Mouse (Mus musculus): ENCODE results near the gene Olfr1019. TPM values are rescaled to one million over a fixed set of nuclear protein-coding genes. Genes with fewer than 3 reads are reported as not detected.

Gene Olfr1019
- 0.06 TPM in 1 of 2 replicates, not detected in the other for polyA plus RNA-seq (2012; rRNA removed)

DNA sequence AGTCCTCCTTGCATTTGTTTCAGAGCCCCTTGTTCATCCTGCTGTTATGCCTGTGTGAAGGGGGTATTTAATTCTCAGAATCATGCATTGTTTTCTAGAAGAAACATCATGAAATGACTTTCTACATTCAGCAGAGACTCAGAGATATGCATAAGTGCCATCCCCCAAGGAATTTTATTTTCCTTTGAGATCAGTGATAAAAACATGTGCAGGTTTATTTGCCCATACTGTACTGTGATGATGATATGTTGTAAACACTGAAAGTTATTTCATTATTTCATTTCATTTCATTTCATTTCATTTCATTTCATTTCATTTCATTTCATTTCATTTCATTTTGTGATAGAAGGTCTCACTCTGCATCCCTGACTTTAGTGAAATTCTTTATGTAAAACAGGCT is at the start of gene Olfr1019:
Gene Olfr1019 (minus strand): TSS at position 101 of the 400 bp plus-strand sequence.
- no peak for DNase-seq (ENCODE audit: extremely low spot score in 1 of 2, low spot score in 1 of 2)

DNA sequence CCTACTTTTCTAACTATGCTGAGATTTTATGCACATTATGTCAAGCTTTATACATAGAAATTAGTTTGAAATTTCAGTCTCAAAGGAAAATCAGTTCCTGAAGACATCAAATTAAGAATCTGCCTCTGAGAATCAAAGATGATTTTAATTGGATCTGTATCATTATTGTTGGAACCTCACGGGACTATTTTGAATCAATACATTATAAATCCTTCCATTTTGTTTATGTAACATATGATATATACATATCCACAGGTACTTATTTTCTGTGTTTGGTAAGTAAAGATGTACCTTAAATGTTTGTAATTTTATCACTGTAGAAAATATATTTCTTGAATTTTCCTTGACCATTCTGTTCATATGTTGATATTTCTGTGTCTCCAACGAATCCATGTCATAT is 40.1 kb upstream of the Olfr1019 start, which contains the start of gene Olfr1023:
Gene Olfr1023 (plus strand): TSS at position 301 of the 400 bp plus-strand sequence.
- DNase-seq (ENCODE audit: extremely low spot score in 1 of 2, low spot score in 1 of 2): no peak

DNA sequence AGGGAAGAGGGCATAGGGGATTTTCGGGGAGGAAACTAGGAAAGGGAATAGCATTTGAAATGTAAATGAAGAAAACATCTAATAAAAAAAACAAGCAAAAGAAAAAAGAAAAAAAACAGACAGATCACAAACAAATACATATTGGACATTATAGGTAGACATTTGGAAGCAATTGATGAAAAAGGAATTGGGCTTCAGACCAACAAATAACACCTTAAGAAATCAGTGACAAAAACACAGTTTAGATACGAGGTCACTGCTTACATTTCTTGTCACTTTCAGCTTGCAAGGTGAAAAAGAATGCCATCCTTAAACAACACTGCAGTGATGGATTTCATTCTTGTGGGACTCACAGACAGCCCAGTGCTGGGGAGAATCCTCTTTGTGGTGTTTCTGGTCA is 23.0 kb upstream of the Olfr1019 start, which contains the start of gene Olfr1022:
Gene Olfr1022 (plus strand): TSS at position 301 of the 400 bp plus-strand sequence.
- no peak for DNase-seq (ENCODE audit: extremely low spot score in 1 of 2, low spot score in 1 of 2)

DNA sequence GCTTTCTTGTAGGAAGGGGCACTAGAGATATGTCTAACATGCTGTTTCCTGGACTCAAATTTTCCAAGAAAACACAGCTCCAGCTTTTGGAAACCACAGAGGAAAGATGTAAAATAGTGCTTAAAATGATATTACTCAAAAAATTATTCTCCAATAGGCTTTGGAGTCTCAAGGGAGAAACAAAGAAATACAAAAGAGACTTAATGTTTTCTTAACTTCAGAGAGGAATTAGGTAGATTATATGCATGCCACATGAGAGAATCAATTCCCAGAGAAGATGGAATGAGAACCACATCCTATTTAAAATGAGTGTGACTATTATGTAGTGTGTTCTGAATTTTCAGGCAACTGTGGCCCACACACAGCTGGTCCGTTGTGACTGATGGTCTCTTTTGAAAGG is 1.4 kb upstream of the Olfr1019 start, which contains the start of gene Olfr1020:
Gene Olfr1020 (plus strand): TSS at position 301 of the 400 bp plus-strand sequence.
- no peak for DNase-seq (ENCODE audit: extremely low spot score in 1 of 2, low spot score in 1 of 2)

DNA sequence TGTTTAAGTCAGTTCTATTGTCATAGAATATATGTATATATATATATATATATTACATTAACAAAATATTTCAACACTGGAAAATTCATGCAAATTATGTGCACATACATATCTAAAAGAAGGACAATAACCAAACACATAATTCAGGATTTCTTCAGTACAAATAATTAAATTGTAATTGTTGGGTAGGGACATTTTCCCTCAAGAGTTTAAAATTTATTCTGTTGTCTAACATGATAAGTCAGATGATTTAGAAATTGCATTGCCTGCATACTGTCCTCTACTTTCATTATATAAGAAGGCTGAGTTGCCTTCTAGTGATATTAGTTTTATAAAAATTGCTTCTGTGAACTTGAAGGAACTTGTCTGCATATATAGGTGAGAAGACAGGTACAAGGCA is 27.1 kb downstream of the Olfr1019 start, which contains the start of gene Olfr1018:
Gene Olfr1018 (plus strand): TSS at position 301 of the 400 bp plus-strand sequence.
- DNase-seq (ENCODE audit: extremely low spot score in 1 of 2, low spot score in 1 of 2): no peak

DNA sequence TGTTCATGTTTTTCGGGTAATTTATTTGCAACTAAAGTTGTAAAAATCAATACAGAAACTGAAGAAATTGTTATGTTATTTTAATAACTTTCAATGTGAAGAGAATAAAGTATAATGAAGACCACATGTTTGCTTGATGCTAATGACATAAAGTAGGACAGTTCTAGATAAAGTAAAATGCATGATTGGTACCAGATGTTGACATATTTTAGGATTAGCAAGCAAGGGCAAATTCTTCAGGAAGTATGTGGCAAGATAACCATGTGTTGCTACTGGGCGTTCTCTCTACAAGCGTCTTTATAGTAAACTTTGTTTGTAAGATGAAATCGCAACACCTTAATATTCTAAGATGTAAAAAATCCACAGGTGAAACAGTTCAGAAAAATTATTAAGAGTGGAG is 40.8 kb downstream of the Olfr1019 start:
- DNase-seq (ENCODE audit: extremely low spot score in 1 of 2, low spot score in 1 of 2): no peak

DNA sequence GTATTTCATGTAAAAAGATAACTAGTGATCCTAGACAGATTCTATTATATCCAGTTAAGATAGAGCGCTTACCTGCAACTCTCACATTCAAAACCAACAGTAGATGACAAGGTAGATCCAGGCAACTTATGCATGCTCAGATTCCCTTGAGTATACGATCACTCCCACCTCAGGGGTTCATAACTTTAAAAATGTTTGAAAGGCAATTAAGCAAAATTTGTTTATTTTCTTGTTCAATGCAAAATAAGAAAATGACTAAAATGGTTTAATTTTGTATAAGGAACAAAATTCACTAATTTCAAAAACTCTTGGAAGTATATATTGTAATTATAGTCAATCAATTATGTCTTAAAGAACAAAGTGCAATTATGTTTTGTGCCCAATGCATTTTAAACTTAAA is 42.8 kb downstream of the Olfr1019 start, which contains the start of gene Olfr1016:
Gene Olfr1016 (minus strand): TSS at position 101 of the 400 bp plus-strand sequence.
- no peak for DNase-seq (ENCODE audit: extremely low spot score in 1 of 2, low spot score in 1 of 2)

DNA sequence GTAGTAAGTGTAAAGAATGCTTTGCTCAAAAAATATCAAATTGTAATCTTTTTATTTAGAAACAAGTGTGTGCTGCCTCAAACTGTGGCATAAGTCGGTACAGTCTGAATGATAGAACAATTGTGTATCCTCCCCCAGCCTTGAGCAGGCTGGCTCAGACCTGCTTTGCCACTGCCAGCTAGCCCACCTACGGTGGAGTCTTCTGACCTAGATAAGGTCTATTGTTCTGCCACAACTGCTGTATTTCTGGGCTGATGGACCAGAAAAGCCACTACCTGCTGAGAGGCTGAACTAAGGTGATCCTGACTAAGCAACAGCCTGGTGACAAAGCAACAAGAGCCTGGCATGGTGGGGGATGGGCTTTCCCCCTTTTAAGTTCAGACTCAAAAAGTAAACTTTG is 53.0 kb downstream of the Olfr1019 start:
- DNase-seq (ENCODE audit: extremely low spot score in 1 of 2, low spot score in 1 of 2): no peak

Other genes with a start within 250 kb of the Olfr1019 start
- gene Olfr1000, start 233.6 kb downstream of the Olfr1019 start, polyA plus RNA-seq (2012; rRNA removed): not detected in 2 replicates
- gene Olfr1002, start 194.8 kb downstream of the Olfr1019 start, polyA plus RNA-seq (2012; rRNA removed): not detected in 2 replicates
- gene Olfr154, start 181.0 kb downstream of the Olfr1019 start, polyA plus RNA-seq (2012; rRNA removed): not detected in 2 replicates
- not detected in 2 replicates for gene Olfr1006, start 166.7 kb downstream of the Olfr1019 start, polyA plus RNA-seq (2012; rRNA removed)
- gene Olfr1008, start 156.1 kb downstream of the Olfr1019 start, polyA plus RNA-seq (2012; rRNA removed): not detected in 2 replicates
- gene Olfr1009, start 130.1 kb downstream of the Olfr1019 start, polyA plus RNA-seq (2012; rRNA removed): 0.06 TPM in 1 of 2 replicates, not detected in the other
- not detected in 2 replicates for gene Olfr1012, start 82.7 kb downstream of the Olfr1019 start, polyA plus RNA-seq (2012; rRNA removed)
- gene Olfr1013, start 78.4 kb downstream of the Olfr1019 start, polyA plus RNA-seq (2012; rRNA removed): 0.10 TPM in 1 of 2 replicates, not detected in the other
- gene Olfr1014, start 72.8 kb downstream of the Olfr1019 start, polyA plus RNA-seq (2012; rRNA removed): not detected in 2 replicates
- gene Olfr1015, start 63.5 kb downstream of the Olfr1019 start, polyA plus RNA-seq (2012; rRNA removed): not detected in 2 replicates
- gene Olfr1016, start 42.9 kb downstream of the Olfr1019 start, polyA plus RNA-seq (2012; rRNA removed): not detected in 2 replicates
- 0.27 TPM in 1 of 2 replicates, not detected in the other for gene Olfr1018, start 27.0 kb downstream of the Olfr1019 start, polyA plus RNA-seq (2012; rRNA removed)
- gene Olfr1020, start 1.5 kb upstream of the Olfr1019 start, polyA plus RNA-seq (2012; rRNA removed): not detected in 2 replicates
- gene Olfr1022, start 23.1 kb upstream of the Olfr1019 start, polyA plus RNA-seq (2012; rRNA removed): not detected in 2 replicates
- not detected in 2 replicates for gene Olfr1023, start 40.2 kb upstream of the Olfr1019 start, polyA plus RNA-seq (2012; rRNA removed)
- gene Olfr1024, start 59.6 kb upstream of the Olfr1019 start, polyA plus RNA-seq (2012; rRNA removed): not detected in 2 replicates
- gene Olfr1025-ps1, start 69.7 kb upstream of the Olfr1019 start, polyA plus RNA-seq (2012; rRNA removed): not detected in 2 replicates
- gene Olfr1026, start 76.1 kb upstream of the Olfr1019 start, polyA plus RNA-seq (2012; rRNA removed): not detected in 2 replicates
- gene Olfr1028, start 105.0 kb upstream of the Olfr1019 start, polyA plus RNA-seq (2012; rRNA removed): not detected in 2 replicates
- 0.08 and 0.11 TPM in 2 replicates for gene Olfr1029, start 128.4 kb upstream of the Olfr1019 start, polyA plus RNA-seq (2012; rRNA removed)
- gene Olfr1030, start 133.8 kb upstream of the Olfr1019 start, polyA plus RNA-seq (2012; rRNA removed): 0.04 TPM in 1 of 2 replicates, not detected in the other
- gene Olfr1031, start 144.8 kb upstream of the Olfr1019 start, polyA plus RNA-seq (2012; rRNA removed): not detected in 2 replicates
- not detected in 2 replicates for gene Olfr1032, start 160.1 kb upstream of the Olfr1019 start, polyA plus RNA-seq (2012; rRNA removed)
- 0.11 and 0.16 TPM in 2 replicates for gene Olfr1033, start 175.2 kb upstream of the Olfr1019 start, polyA plus RNA-seq (2012; rRNA removed)
- 0.02 TPM in 1 of 2 replicates, not detected in the other for gene Olfr1034, start 200.4 kb upstream of the Olfr1019 start, polyA plus RNA-seq (2012; rRNA removed)
- not detected in 2 replicates for gene Olfr1036, start 228.5 kb upstream of the Olfr1019 start, polyA plus RNA-seq (2012; rRNA removed)
- gene Olfr1037, start 241.9 kb upstream of the Olfr1019 start, polyA plus RNA-seq (2012; rRNA removed): not detected in 2 replicates